Mouse (Mus musculus): ENCODE measurements around the gene Trhr2. TPM values are rescaled to one million over a fixed set of nuclear protein-coding genes. Genes with fewer than 3 reads are reported as not detected.

The Trhr2 gene
- total RNA-seq (2015; ENCODE audit: low replicate concordance), result not detected in 2 replicates
- not detected in 2 replicates for total RNA-seq (2017; ENCODE audit: low replicate concordance)

DNA sequence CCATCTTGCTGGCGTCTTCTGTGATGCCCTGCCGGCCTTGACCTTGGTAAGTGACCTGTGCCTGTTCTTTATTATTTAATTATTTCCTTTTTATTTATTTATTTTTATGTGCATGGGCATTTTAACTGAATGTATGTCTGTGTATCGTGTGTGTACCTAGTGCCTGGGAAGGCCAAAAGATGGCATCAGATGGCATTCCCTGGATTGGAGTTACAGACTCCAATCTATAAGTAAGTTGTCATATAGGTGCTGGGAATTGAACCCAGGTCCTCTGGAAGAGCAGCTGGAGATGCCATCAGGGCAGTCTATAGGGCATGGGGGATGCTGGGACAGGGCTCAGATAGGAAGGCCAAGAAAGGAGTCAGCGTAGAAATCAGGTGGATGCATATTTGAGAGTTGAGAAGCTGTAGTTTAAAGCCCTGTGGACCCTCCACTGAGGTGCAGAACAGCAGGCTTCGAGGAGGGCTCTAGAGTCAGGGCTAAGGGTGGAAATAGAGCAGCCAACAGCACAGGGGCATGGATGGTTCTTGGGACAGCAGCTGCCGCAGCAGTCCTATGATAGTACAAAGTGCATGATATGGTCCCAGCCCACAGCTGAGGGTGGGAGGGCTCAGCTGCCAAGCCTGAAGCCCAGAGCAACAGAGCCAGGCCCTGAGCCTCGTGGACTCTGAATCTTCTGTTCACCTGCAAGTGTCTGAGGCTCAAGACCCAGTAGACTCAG lies at the start of gene Trhr2:
Gene Trhr2, minus strand, starts transcription at position 51 of the 721 bp plus-strand sequence.
- ATAC-seq (replicated peaks; ENCODE audit: low FRiP score, poor library complexity, severe bottlenecking), result no peak

DNA sequence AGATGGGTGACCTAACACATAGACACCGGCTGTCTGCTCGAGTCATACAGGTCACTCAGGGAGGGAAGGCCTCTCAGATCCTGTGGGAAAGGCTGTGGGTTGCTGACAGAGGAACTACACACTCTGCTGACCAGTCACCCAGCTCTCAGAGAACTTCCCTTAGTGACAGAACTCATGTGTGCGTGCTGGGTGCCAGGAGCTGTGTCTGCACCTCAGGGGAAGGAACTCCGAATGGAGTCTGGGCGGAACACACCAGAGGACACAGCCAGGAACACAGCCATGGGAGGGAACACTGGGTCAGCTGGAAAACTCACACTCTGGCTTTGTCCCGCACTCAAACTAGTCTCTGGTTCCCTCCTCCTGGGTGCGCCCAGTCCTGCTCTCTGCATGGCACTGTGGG lies 47.1 kb upstream of the Trhr2 start:
- ATAC-seq (replicated peaks; ENCODE audit: low FRiP score, poor library complexity, severe bottlenecking), result no peak

DNA sequence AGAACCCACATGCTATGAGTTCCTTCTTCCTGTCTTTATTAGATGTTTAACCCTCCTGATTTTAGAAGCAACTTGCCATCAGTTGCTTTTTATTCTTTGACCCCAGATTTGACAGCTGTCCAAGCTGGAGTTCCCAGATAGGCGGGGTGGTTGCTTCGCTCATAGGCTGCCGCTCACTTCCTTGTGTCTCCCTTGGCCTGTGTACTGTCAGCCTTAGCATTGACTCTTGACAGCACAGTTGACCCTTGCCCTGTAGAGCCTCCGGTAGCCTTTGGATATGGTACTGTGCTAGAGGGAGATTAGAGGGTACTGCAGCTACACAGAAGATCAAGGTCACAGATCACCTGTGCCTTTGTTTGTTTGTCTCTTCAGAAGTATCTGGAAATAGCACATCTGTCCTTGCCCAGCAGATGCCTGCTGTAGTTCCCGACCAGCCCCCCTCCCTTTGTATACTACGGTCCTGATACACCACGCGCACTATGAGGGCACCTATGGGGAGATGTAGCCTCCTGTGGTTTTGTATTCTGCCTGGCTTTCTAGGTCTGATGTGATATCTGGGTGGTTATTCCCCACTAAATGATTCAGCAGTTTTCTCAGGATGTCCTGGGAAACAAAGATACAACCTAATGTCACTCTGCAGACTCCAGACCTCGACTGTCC lies 44.7 kb upstream of the Trhr2 start:
- ATAC-seq (replicated peaks; ENCODE audit: low FRiP score, poor library complexity, severe bottlenecking), result no peak

DNA sequence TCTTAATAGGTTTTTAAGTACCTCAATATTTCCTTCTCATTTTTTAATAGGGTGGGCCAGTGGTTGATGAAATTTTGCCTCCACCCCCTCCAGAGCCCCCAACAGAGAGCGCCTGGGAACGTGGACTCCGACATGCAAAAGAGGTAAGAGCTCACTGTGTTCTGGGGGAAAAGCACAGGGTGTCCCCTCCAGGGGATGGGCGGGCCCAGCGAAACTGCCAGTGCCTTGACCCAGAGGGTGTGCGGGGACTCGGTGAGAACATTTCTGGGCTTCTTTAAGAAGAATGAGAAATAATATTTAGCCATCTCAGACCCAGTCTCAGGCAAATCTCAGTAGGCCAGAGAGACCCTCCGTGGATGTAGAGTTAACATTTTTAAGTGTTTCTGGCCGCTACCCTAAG lies 37.6 kb upstream of the Trhr2 start:
- ATAC-seq (replicated peaks; ENCODE audit: low FRiP score, poor library complexity, severe bottlenecking), result no peak

DNA sequence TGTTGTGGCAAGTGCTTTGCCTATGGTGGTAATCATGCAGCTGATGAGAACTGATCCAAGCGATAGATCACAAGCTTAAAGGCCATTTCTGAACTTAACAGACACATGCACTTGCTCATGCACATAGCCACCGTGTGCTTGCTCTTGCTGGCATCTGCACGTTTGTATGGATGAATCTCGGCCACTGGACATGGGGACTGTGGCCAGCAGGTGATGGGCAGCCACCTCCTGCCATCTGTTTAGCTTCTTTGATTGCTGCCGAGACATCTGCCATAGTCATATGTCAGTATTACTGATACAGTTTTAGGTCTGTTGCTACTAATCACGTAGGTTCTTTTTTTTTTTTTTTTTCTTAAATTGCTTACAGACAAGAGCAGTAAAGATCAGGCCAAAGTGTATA lies 34.7 kb upstream of the Trhr2 start:
- ATAC-seq (replicated peaks; ENCODE audit: low FRiP score, poor library complexity, severe bottlenecking), result no peak

DNA sequence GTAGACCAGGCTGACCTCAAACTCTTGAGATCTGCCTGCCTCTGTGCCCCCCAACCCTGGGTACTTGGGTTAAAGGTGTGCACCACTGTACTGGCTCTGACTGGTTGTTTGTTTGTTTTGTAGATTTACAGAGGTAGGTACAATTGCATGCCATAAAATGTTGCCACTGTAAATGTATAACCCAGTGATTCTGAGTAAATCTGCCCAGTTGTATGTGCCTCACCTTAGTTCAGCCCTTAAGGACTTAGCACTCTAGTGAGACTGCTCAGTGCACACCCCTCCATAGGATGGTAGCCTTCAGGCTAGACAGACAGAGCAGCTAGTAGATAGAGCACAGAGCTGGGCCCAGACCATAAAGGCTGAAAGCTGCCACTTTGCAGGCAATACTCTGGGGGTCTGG lies 33.2 kb upstream of the Trhr2 start:
- ATAC-seq (replicated peaks; ENCODE audit: low FRiP score, poor library complexity, severe bottlenecking), result no peak

DNA sequence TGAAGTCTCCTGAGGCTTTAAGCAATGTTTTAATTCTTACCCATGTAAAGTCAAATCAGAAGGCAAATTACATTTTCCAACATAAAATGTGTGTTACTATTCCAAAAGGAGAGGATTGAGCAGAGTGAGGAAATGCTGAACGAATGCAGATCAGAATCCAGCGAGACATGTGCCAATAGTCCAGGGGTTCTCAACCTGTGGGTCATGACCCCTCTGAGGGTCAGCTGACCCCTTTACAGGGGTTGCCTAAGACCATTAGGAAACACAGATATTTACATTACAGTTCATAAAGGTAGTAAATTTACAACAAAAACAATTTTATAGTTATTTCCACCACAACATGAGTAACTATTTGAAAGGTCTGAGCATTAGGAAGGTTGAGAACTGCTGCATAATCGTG lies 30.2 kb upstream of the Trhr2 start:
- no peak for ATAC-seq (replicated peaks; ENCODE audit: low FRiP score, poor library complexity, severe bottlenecking)

DNA sequence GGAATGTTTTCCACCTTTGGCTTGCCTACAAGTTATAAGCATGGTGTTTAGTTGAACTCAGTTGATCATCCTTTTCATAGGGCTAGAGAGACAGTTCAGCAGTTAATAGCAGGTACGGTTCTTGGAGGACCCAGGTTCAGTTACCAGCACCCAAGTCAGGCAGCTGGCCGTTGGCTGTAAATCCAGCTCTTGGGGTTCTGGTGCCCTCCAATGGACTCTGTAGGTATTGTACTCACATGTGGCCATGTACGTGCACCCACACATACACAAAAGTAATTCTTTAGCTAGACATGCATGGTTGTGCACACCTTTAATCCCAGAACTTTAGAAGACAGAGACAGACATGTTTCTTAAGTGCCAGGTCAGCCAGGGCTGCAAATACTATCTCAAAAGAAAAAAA lies 28.8 kb upstream of the Trhr2 start:
- ATAC-seq (replicated peaks; ENCODE audit: low FRiP score, poor library complexity, severe bottlenecking), result no peak

DNA sequence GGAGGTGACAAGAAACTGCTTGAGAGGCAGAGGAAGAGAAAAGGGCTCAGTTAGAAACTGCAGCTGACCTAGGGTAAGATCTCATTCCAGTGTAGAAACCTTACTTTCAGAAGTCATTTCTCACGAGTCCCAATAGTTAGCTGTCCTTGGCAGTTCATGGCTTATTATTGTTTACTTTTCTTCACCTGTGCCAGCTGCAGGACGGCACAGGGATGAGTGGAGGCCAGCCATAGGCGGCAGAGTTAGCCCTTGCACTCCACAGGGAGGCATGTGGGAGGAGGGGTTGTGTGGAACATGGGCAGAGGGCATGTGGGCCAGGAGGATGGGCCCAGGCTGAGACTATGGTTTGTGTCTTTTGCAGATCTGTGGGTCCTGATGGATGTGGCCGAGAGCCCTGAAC lies 22.5 kb upstream of the Trhr2 start:
- ATAC-seq (replicated peaks; ENCODE audit: low FRiP score, poor library complexity, severe bottlenecking), result no peak

DNA sequence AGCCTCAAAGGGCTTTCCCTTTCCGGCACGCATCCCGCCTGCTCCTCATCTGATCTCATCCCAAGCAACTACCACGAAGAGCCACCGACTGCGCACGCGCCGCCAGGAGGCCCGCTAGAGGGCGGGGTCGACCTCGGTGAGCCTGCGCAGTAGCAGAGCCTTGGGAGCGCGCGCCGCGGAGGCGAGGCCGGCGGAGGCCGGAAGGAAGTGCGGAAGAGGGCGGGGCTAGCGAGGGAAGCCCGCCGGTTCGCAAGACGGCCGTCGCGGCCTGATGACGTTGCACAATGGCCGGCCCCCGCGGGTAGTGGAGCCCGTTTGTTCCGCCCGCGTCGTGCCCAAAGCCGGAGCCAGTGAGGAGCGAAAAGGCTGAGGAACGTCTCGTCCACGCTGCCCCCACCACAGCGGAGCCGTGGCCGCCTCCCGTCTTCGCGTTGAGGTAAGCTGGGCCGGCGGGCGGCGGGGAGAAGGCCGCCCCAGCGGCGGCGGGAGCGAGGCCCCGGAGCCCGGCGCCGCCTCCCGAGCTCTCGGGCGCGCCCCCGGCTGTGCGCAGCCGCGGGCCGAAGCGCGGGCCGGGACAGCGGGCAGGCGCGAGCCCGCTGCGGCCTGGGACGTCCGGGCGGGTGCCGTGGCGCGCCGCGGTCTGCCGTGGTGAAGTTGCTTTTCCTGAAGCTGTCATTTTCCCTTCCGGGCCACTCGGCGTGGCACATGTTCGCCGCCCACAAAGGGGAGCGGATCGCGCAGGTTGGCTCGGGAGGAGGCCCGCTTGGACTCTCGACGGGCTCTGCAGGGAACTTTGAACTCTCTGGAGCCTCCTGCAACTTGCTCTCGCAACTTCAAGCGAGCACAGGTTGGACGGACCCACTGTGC lies 16.1 kb upstream of the Trhr2 start, which contains the start of gene Zc3h18:
Gene Zc3h18, plus strand, starts transcription at position 245 of the 867 bp plus-strand sequence.
- peak; percentile 94 for ATAC-seq (replicated peaks; ENCODE audit: low FRiP score, poor library complexity, severe bottlenecking)

DNA sequence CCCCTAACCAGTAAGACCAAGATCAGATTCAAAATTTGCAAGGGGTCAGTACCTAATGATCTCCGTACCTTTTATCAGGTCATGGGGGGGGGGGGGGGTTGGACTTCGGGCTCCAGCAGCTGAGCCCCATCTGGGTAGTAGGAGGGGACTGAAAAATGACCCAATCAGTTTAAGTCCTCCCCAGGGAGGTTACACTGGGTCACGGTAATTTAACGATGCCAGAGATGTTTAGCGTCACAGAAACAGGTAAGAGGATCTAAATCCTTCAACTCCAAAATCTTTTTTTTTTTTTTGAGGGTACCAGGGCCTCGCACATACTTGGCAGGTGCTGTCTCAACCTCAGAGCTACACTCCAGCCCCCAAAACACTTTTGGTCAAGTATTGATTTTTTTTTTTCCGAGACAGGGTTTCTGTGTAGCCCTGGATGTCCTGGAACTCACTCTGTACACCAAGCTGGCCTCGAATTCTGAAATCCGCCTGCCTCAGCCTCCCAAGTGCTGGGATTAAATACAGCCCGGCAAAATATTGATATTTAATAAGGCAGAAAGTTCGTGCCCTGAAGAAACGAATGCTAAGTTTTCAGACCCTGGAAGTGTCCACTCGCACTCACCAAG lies 15.3 kb upstream of the Trhr2 start:
- no peak; the same call in 1 of the 2 replicates for ATAC-seq (replicated peaks; ENCODE audit: low FRiP score, poor library complexity, severe bottlenecking)

DNA sequence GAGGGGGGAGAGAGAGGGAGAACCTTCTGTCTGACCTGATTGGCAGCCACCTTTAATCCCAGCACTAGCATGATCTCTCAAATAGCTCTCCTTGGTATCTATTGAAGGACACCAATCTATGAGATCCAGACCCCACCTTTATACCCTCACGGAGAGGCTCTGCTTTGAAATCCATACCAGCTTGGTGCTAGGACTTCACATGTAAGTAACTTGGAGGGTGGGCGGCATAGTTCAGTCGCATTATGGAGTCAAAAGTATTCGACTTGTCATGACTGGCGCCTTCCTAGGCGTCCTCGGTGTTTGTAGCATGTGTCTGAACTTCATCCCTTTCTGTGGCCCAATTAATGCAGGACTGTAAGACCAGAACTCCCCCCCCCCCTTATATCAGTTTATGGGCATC lies 14.8 kb upstream of the Trhr2 start:
- no peak for ATAC-seq (replicated peaks; ENCODE audit: low FRiP score, poor library complexity, severe bottlenecking)

DNA sequence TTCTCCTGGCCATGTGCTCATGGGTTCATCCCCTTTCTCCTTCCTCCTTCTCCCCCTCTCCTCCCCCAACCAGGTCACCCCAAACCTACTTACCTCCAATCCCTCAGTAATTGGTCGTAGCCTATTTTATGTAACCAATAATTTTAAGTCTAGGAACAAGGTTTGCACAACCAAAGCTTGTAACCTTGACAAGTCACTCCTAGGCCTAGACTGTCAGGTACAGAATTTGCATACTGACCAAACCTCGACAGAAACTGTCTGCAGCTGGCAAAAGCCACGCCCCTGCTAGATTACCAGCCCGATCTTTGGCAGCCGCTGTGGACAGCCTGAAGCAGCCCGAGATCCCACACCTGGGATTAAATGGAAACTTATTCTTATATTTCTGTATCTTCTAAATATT lies 11.2 kb upstream of the Trhr2 start:
- ATAC-seq (replicated peaks; ENCODE audit: low FRiP score, poor library complexity, severe bottlenecking), result no peak

DNA sequence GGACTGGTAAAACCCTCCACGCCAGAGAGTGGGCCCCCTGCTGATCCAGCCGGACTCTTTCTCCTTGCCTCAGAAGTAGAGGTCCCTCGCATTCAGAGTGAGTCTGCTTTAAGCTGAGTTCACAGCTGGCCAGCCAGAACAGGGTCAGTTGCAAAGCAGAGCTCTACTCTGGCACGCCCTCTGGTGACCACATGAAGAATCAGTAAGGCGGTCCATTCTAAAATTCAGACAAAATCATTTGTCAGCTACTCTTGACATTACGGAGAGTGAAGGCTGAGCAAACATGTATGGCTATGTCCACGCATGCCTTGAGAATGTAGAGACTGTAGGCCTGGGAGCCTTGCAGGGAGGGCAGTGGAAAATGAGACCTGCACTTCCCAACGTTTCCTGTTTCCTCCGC lies 9.1 kb upstream of the Trhr2 start:
- peak; percentile 76 for ATAC-seq (replicated peaks; ENCODE audit: low FRiP score, poor library complexity, severe bottlenecking)

DNA sequence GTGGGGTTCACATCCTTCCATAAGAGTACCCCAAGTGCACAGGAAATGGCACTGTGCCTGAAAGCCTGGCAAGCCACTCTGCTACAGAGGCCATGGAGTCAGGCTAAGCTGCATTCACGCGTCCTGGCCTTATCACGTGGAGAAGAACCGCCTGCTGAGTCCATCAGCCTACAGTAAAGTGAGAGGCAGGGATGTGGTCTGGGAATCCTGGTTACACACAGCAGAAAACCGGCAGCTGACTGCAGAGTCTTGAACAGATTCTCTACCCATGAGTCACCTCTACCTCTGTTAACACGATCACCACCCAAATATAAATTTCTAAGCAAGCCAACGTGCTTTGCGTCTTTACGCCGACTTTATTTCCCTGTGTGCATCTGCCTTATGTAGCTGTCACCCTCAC lies 7.9 kb upstream of the Trhr2 start:
- ATAC-seq (replicated peaks; ENCODE audit: low FRiP score, poor library complexity, severe bottlenecking), result no peak

DNA sequence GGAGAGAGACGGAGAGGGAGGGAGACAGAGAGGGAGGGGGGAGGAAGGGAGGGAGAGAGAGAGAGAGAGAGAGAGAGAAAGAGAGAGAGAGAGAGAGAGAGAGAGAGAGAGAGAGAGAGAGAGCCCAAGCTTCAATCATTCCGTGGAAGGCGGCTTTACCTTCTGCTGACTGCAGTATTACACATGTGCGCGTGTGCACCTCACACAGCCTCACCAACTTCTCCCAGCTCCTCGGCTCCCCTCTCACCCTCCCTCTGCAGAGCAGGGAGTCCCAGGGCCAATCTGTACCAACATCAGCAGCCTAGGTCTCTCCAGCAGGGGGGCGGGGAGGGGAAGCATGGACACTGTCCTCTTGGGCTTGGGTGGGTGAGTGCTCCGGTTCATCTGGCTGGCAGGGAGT lies 2.4 kb upstream of the Trhr2 start:
- ATAC-seq (replicated peaks; ENCODE audit: low FRiP score, poor library complexity, severe bottlenecking), result peak; percentile 41; the same call in 1 of the 2 replicates

DNA sequence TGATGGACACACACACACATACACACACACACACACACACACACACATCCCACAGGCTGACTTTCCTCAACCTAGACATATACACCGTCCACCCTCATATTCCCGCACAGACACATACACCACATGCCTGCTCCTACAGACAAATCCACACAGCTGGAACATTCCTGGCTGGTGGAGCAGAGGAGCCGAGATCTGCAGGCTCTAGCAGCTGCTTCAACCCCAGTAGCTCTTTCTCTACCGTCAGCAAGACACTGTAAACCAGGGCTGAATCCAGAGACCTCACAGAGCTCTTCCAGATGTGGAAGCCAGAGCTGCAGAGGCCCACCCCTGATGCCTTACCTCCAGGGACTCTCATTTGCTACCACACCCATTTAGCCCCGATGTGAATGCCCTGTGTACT lies 1.7 kb upstream of the Trhr2 start:
- ATAC-seq (replicated peaks; ENCODE audit: low FRiP score, poor library complexity, severe bottlenecking), result no peak

DNA sequence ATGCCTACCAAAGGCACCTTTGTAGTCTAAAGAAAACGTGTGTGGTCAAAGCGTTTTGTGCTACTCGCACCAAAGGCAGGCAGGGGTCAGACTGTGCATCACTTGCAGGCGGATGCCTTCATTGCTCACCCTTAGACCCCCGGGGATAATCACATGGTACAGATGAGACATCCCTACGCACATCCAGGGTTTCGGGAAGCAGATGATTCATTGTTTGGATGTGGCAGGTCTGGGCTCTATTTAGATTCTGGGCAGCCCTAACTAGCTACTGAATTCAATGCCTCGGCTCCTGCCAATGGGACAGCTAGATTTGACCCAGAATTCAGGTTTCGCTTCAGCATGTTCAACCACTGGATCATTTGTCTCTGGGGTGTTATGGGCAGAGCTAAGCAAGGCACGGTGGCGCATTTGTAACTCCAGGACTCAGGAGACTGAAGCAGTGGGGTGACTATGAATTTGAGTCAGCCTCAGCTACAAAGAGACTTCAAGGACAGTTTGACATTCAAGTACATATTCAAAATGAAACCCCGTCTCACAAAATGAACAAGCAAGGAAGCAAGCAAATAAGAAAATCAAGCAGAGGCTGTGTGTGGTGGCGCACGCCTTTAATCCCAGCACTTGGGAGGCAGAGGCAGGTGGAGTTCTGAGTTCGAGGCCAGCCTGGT lies 1.3 kb downstream of the Trhr2 start:
- ATAC-seq (replicated peaks; ENCODE audit: low FRiP score, poor library complexity, severe bottlenecking), result no peak

DNA sequence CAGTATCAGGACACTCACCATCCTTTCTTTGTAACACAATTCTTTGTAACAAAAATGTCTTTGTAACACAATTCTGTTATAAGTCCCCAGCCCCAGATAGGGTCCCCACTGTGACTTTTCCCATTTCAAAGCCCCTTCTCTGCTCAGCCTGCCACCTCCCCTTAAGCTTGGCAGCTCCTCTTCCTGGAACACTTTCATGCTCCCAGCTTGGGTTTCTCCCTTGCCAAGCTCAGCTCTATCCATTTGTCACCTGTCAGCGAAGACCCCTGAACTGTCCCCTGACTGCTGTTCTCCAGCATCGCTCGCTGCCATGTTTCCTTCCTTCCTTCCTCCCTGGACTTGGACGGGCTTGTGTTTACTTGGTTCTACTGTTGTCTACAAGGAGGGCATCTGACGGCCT lies 2.9 kb downstream of the Trhr2 start:
- ATAC-seq (replicated peaks; ENCODE audit: low FRiP score, poor library complexity, severe bottlenecking), result no peak

DNA sequence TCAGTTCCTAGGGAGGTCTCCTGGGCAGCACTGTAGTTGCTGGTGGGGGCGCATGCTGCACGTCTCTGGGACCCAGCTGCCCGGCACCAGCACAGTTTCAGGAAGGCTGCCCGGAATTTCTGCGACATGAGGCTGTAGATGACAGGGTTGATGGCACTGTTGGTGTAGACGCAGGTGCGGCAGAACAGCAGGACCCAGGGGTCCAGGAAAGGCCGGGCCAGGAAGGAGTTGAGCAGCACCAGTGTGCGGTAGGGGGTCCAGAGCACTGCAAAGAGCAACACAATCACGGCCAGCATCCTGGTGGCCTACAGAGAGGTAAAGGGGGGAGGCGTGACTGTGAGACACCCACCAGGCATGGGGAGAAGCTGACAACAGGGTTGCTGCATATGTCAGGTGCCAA lies 3.3 kb downstream of the Trhr2 start:
- ATAC-seq (replicated peaks; ENCODE audit: low FRiP score, poor library complexity, severe bottlenecking), result no peak

Measured in erythroblast, adult 5-6 weeks (primary cell).